In genomic region chr8:10899581-10900155, GRCm38 (mm10) we compare ENCODE assay signal across 9 mouse cellular contexts.
DNase-seq lines count a peak whose midpoint lies in the region; ATAC-seq and TF ChIP-seq lines count a peak whose summit lies in the region.
"Had no signal": no experiment of that assay in that cellular context is flagged by ENCODE, and none has a peak within 500 bp of the region (broad histone marks: within the 10 kb centered on the region; RNA-seq: fewer than 3 reads in every experiment).

No protein-coding gene starts in this region.

- H3K9ac ChIP-seq in lung, embryonic 14.5 days: no peak overlapping the region

- no peaks in the 10 kb centered on the region for H3K36me3 ChIP-seq in lung, embryonic 14.5 days (ENCODE audit: insufficient read depth)

- peaks cover 12% of the 10 kb centered on the region for H3K4me1 ChIP-seq in lung, embryonic 14.5 days (ENCODE audit: insufficient read depth)
- H3K4me1 ChIP-seq in olfactory bulb, adult 2 months (ENCODE audit: control insufficient read depth, insufficient read depth, low read length): peaks cover 14% of the 10 kb centered on the region

- no peaks in the 10 kb centered on the region for H3K27me3 ChIP-seq in lung, embryonic 14.5 days (ENCODE audit: insufficient read depth, low read length)

- H3K27ac ChIP-seq in lung, embryonic 14.5 days (ENCODE audit: low read depth): no peak overlapping the region
- no peak overlapping the region for H3K27ac ChIP-seq in olfactory bulb, adult 2 months (ENCODE audit: insufficient read depth, low read depth, low read length)

- WGBS in lung, embryonic 14.5 days: 6% methylated on average over 17 of the region's 17 CpGs
- WGBS in olfactory bulb, adult 2 months: 18% methylated on average over 17 of the region's 17 CpGs

- no peak overlapping the region for H3K4me3 ChIP-seq in lung, embryonic 14.5 days (ENCODE audit: low read depth, low read length)
- H3K4me3 ChIP-seq in olfactory bulb, adult 2 months (ENCODE audit: insufficient read depth, low read depth, low read length): peak overlapping the region; percentile 21
- H3K4me3 ChIP-seq: erythroblast, embryonic 14.5 days had no signal

- TF ChIP-seq CTCF in lung, embryonic 14.5 days (IDR thresholded peaks at IDR 0.05; ENCODE audit: low read depth): no peak
- TF ChIP-seq CTCF in olfactory bulb, adult 2 months (IDR thresholded peaks at IDR 0.05; ENCODE audit: insufficient read depth, low read depth, low read length): no peak

- H3K4me2 ChIP-seq in lung, embryonic 14.5 days: peak overlapping the region; percentile 37

- ATAC-seq in lung, embryonic 14.5 days (ENCODE audit: insufficient read depth): peak; percentile 43

- peak; percentile 36 for DNase-seq in layer of hippocampus, adult 11-12 months (ENCODE audit: low spot score)
- no peak for DNase-seq in layer of hippocampus, postnatal 10 days (ENCODE audit: low spot score in 2 of 2)
- DNase-seq in cerebellum, adult 8-10 months: peak; percentile 42
- DNase-seq in heart, adult 8-10 months (ENCODE audit: low spot score): peak; percentile 57
- DNase-seq in kidney, adult 9 months: peak; percentile 71
- DNase-seq in lung, embryonic 14.5 days: peak; percentile 77
- no peak for DNase-seq in gastrocnemius, postnatal 4 days (ENCODE audit: low spot score in 2 of 2)

- no peaks in the 10 kb centered on the region for H3K9me3 ChIP-seq in lung, embryonic 14.5 days (ENCODE audit: low read depth, low read length)

- TF ChIP-seq POLR2A in olfactory bulb, adult 2 months (IDR thresholded peaks at IDR 0.05; ENCODE audit: insufficient read depth, low read depth, low read length): no peak

Comparison
In these comparisons a context has a peak if more than half of its experiments do, and no peak if none do; other contexts are left out.
1. DNase-seq: peak in layer of hippocampus, adult 11-12 months (single experiment), cerebellum, adult 8-10 months (single experiment), heart, adult 8-10 months (single experiment), kidney, adult 9 months (single experiment) and lung, embryonic 14.5 days (single experiment); none in layer of hippocampus, postnatal 10 days (0 of 2) and gastrocnemius, postnatal 4 days (0 of 2).